Mouse (Mus musculus): Measurements from ENCODE around the gene Gm9046.
"Not testable (repeated sequence)": the region's sequence is repeated elsewhere in the genome, so short reads cannot be mapped to it uniquely, and the experiment has no call there.

Gene Gm9046

GRCm38 (mm10) chr10:118343155-118343554 lies at the start of gene Gm9046:
TSS of gene Gm9046 (minus strand) at chr10:118343255.
- DNase-seq: not testable (repeated sequence)

- peak; percentile 68 to 85 for DNase-seq
Measured at GRCm38 (mm10) chr10:118370443-118370842, 27.4 kb upstream of the Gm9046 start.

- no peak for DNase-seq
Measured at GRCm38 (mm10) chr10:118369518-118369917, 26.5 kb upstream of the Gm9046 start.

- not testable (repeated sequence) for DNase-seq
Measured at GRCm38 (mm10) chr10:118354005-118354404, 10.9 kb upstream of the Gm9046 start, which contains the start of gene Gm9049. TSS of gene Gm9049 (minus strand) at chr10:118354105.

- DNase-seq: not testable (repeated sequence)
Measured at GRCm38 (mm10) chr10:118348579-118348978, 5.5 kb upstream of the Gm9046 start, which contains the start of gene Gm9048. TSS of gene Gm9048 (minus strand) at chr10:118348679.

- DNase-seq: not testable (repeated sequence)
Measured at GRCm38 (mm10) chr10:118337731-118338130, 5.3 kb downstream of the Gm9046 start, which contains the start of gene Gm9045. TSS of gene Gm9045 (minus strand) at chr10:118337831.

- DNase-seq: not testable (repeated sequence)
Measured at GRCm38 (mm10) chr10:118332308-118332707, 10.7 kb downstream of the Gm9046 start, which contains the start of gene Gm9044. TSS of gene Gm9044 (minus strand) at chr10:118332408.

GRCm38 (mm10) chr10:118326869-118327268 lies 16.2 kb downstream of the Gm9046 start, which contains the start of gene Gm9040:
TSS of gene Gm9040 (minus strand) at chr10:118326969.
- not testable (repeated sequence) for DNase-seq

GRCm38 (mm10) chr10:118319024-118319423 lies 24.0 kb downstream of the Gm9046 start:
- no peak for DNase-seq

- DNase-seq: not testable (repeated sequence)
Measured at GRCm38 (mm10) chr10:118302133-118302532, 40.9 kb downstream of the Gm9046 start.

GRCm38 (mm10) chr10:118294938-118295337 lies 48.1 kb downstream of the Gm9046 start, which contains the start of gene Iltifb:
TSS of gene Iltifb (minus strand) at chr10:118295038.
- DNase-seq: no peak
